8 mouse cellular contexts compared by ENCODE assay signal in the genomic region with DNA sequence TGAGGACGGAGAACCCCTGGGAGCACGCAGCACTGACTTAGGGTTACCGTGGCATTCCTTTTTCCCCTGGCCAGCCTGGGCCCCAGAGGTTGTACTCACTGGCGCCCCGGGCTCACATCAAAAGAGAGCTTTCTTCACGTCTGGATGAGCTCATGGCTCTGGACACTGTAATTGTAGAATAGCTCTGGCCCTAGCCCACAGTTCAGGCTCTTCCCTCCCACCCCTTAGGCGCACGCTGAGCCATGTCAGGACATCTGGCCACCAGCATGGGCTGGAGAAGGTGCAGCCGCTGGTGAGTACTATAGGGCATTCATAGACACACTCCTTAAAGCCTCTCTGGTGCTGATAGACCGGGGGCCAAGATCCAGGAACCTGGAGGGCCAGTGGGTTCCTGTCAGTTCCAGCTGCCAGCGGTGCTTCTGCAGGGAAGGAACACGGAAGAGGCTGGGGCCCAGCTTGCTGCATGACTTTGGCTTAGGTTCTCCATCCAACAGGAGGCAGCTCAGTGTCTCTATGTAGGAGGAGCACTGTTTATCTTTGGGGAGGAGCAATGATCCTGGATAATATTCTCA.
DNase-seq lines count a peak whose midpoint lies in the region; ATAC-seq lines count a peak whose summit lies in the region.

No protein-coding gene starts in this region.

- H3K27me3 ChIP-seq in kidney, embryonic 16.5 days (ENCODE audit: insufficient read depth, low read length), result no peaks in the 10 kb centered on the region
- H3K27me3 ChIP-seq in embryonic facial prominence, embryonic 12.5 days, result no peaks in the 10 kb centered on the region
- no peaks in the 10 kb centered on the region for H3K27me3 ChIP-seq in intestine, embryonic 16.5 days (replicated peaks; ENCODE audit: control insufficient read depth, insufficient read depth, low read length)

- H3K4me1 ChIP-seq in kidney, embryonic 16.5 days (ENCODE audit: insufficient read depth, low read length), result peaks cover 40% of the 10 kb centered on the region
- peaks cover 21% of the 10 kb centered on the region for H3K4me1 ChIP-seq in embryonic facial prominence, embryonic 12.5 days
- H3K4me1 ChIP-seq in intestine, embryonic 16.5 days (ENCODE audit: control insufficient read depth, insufficient read depth, low read length), result peaks cover 32% of the 10 kb centered on the region

- 38% methylated on average over 12 of the region's 12 CpGs for WGBS in kidney, embryonic 16.5 days
- 59% methylated on average over 12 of the region's 12 CpGs for WGBS in embryonic facial prominence, embryonic 12.5 days
- 46% methylated on average over 12 of the region's 12 CpGs for WGBS in intestine, embryonic 16.5 days

- no peaks in the 10 kb centered on the region; the same call in 1 of the 2 replicates for H3K36me3 ChIP-seq in kidney, embryonic 16.5 days (ENCODE audit: insufficient read depth, low read length)
- no peaks in the 10 kb centered on the region for H3K36me3 ChIP-seq in embryonic facial prominence, embryonic 12.5 days
- no peaks in the 10 kb centered on the region for H3K36me3 ChIP-seq in intestine, embryonic 16.5 days (ENCODE audit: control insufficient read depth, insufficient read depth, low read length)

- no peak overlapping the region for H3K4me3 ChIP-seq in kidney, embryonic 16.5 days (ENCODE audit: low read length)
- H3K4me3 ChIP-seq in embryonic facial prominence, embryonic 12.5 days, result no peak overlapping the region
- H3K4me3 ChIP-seq in intestine, embryonic 16.5 days (ENCODE audit: low read length), result no peak overlapping the region

- H3K27ac ChIP-seq in kidney, embryonic 16.5 days (ENCODE audit: low read length), result no peak overlapping the region
- peak overlapping the region; percentile 59; the same call in 1 of the 2 replicates for H3K27ac ChIP-seq in embryonic facial prominence, embryonic 12.5 days
- H3K27ac ChIP-seq in intestine, embryonic 16.5 days (ENCODE audit: low read length), result peak overlapping the region; percentile 50

- peak; percentile 44 for DNase-seq in embryo, embryonic 10 days (ENCODE audit: low spot score)
- DNase-seq in embryo, embryonic 9.5 days (ENCODE audit: extremely low spot score), result no peak
- DNase-seq in kidney, postnatal 10 days, result no peak
- DNase-seq in spleen, postnatal 4 days (ENCODE audit: low spot score in 2 of 2), result no peak
- no peak for DNase-seq in thymus, postnatal 14 days

- H3K9me3 ChIP-seq in kidney, embryonic 16.5 days (ENCODE audit: low read length), result no peaks in the 10 kb centered on the region; the same call in 1 of the 2 replicates
- H3K9me3 ChIP-seq in embryonic facial prominence, embryonic 12.5 days, result no peaks in the 10 kb centered on the region
- no peaks in the 10 kb centered on the region for H3K9me3 ChIP-seq in intestine, embryonic 16.5 days (ENCODE audit: control insufficient read depth, low read length)

- no peak overlapping the region for H3K4me2 ChIP-seq in kidney, embryonic 16.5 days (replicated peaks; ENCODE audit: low read depth, low read length)
- H3K4me2 ChIP-seq in embryonic facial prominence, embryonic 12.5 days (replicated peaks), result no peak overlapping the region
- no peak overlapping the region for H3K4me2 ChIP-seq in intestine, embryonic 16.5 days (ENCODE audit: low read depth, low read length)

- ATAC-seq in kidney, embryonic 16.5 days (ENCODE audit: low FRiP score, low TSS enrichment), result peak; percentile 65
- 0 out of 2 replicates have a peak, but pooled peaks have one; percentile 16 for ATAC-seq in embryonic facial prominence, embryonic 12.5 days (ENCODE audit: insufficient number of reproducible peaks, insufficient read depth, low FRiP score, low TSS enrichment)
- ATAC-seq in intestine, embryonic 16.5 days, result peak; percentile 41; the same call in 1 of the 2 replicates

- no peak overlapping the region for H3K9ac ChIP-seq in kidney, embryonic 16.5 days (replicated peaks; ENCODE audit: low read length)
- no peak overlapping the region for H3K9ac ChIP-seq in embryonic facial prominence, embryonic 12.5 days
- peak overlapping the region; percentile 31; the same call in 1 of the 2 replicates for H3K9ac ChIP-seq in intestine, embryonic 16.5 days (ENCODE audit: low read depth, low read length)
